In the genomic region with DNA sequence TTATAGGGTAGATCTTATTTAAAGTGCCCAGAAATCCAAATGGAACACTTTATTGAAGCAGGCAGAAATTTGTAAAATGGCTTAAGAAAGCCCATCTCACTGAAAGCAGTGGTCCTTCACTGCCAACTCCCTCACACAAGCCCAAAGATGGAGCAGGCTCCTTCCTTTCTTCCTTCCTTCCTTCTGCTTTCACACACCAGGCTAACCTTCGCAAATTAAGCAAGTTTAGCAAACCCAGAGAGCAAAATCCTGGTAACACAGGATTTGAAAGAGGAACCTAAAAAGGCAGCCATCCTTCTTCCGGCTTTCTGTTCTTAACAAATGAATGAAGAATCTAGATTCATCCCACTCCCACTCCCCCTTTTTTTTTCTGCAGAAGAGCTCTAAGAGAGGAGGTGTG, we compare ENCODE assay signal across 11 mouse cellular contexts.
DNase-seq lines count a peak whose midpoint lies in the region; ATAC-seq and TF ChIP-seq lines count a peak whose summit lies in the region.
"Had no signal": no experiment of that assay in that cellular context is flagged by ENCODE, and none has a peak within 500 bp of the region (broad histone marks: within the 10 kb centered on the region; RNA-seq: fewer than 3 reads in every experiment).

No protein-coding gene starts in this region.

- H3K4me1 ChIP-seq in lung, embryonic 15.5 days, result peaks cover 27% of the 10 kb centered on the region
- no peaks in the 10 kb centered on the region; the same call in 1 of the 2 replicates for H3K4me1 ChIP-seq in lung, postnatal 0 days (ENCODE audit: insufficient read depth, low read depth, low read length)
- H3K4me1 ChIP-seq in limb, embryonic 15.5 days, result peaks cover 15% of the 10 kb centered on the region
- 0 out of 2 replicates have a peak, but pooled peaks cover 5% of the 10 kb centered on the region for H3K4me1 ChIP-seq in stomach, embryonic 15.5 days

- no peak for TF ChIP-seq EP300 in lung, postnatal 0 days (IDR thresholded peaks at IDR 0.05)

- peaks cover 19% of the 10 kb centered on the region for H3K27me3 ChIP-seq in lung, embryonic 15.5 days
- H3K27me3 ChIP-seq in lung, postnatal 0 days (replicated peaks; ENCODE audit: insufficient read depth, low read length), result no peaks in the 10 kb centered on the region
- H3K27me3 ChIP-seq in limb, embryonic 15.5 days, result peaks cover 23% of the 10 kb centered on the region
- peaks cover 14% of the 10 kb centered on the region; the same call in 1 of the 2 replicates for H3K27me3 ChIP-seq in stomach, embryonic 15.5 days (replicated peaks)

- no peaks in the 10 kb centered on the region for H3K36me3 ChIP-seq in lung, embryonic 15.5 days
- H3K36me3 ChIP-seq in lung, postnatal 0 days (ENCODE audit: insufficient read depth, low read length), result no peaks in the 10 kb centered on the region
- no peaks in the 10 kb centered on the region for H3K36me3 ChIP-seq in limb, embryonic 15.5 days
- H3K36me3 ChIP-seq in stomach, embryonic 15.5 days, result no peaks in the 10 kb centered on the region
- H3K36me3 ChIP-seq: liver, embryonic 13.5 days had no signal

- no peak for ATAC-seq in lung, embryonic 15.5 days (ENCODE audit: borderline replicate concordance, extremely low read depth, low FRiP score, low TSS enrichment)
- no peak for ATAC-seq in lung, postnatal 0 days
- ATAC-seq in limb, embryonic 15.5 days (ENCODE audit: insufficient number of reproducible peaks, low FRiP score, low TSS enrichment, low read depth), result no peak
- ATAC-seq in stomach, embryonic 15.5 days (ENCODE audit: insufficient read depth, low FRiP score, low read depth), result no peak
- ATAC-seq: Patski had no signal

- peak; percentile 87 for DNase-seq in heart, adult 11 months
- DNase-seq in heart, adult 9 months (ENCODE audit: low spot score in 2 of 2), result no peak
- DNase-seq in lung, postnatal 0 days (ENCODE audit: low spot score), result no peak
- DNase-seq in gastrocnemius, postnatal 10 days, result no peak
- DNase-seq in left cerebral cortex, postnatal 4 days, result no peak
- DNase-seq: kidney, adult 9 months; liver, embryonic 13.5 days had no signal

- no peaks in the 10 kb centered on the region for H3K9me3 ChIP-seq in lung, embryonic 15.5 days
- no peaks in the 10 kb centered on the region for H3K9me3 ChIP-seq in lung, postnatal 0 days (ENCODE audit: low read length)
- no peaks in the 10 kb centered on the region for H3K9me3 ChIP-seq in limb, embryonic 15.5 days
- H3K9me3 ChIP-seq in stomach, embryonic 15.5 days, result no peaks in the 10 kb centered on the region
- H3K9me3 ChIP-seq: liver, embryonic 13.5 days had no signal

- intact Hi-C loops in left cerebral cortex, postnatal 4 days (cut with DNase I), result loop anchor here (10.0 kb wide), 2 partner anchors 473 to 1187 kb away; no protein-coding TSS in a partner anchor

- peak overlapping the region; percentile 24 for H3K4me2 ChIP-seq in lung, embryonic 15.5 days
- no peak overlapping the region for H3K4me2 ChIP-seq in lung, postnatal 0 days (replicated peaks; ENCODE audit: low read depth, low read length)
- peak overlapping the region; percentile 87 for H3K4me2 ChIP-seq in limb, embryonic 15.5 days
- H3K4me2 ChIP-seq in stomach, embryonic 15.5 days, result peak overlapping the region; percentile 94

- H3K9ac ChIP-seq in lung, embryonic 15.5 days, result no peak overlapping the region
- H3K9ac ChIP-seq in lung, postnatal 0 days (replicated peaks; ENCODE audit: low read depth), result no peak overlapping the region
- no peak overlapping the region for H3K9ac ChIP-seq in limb, embryonic 15.5 days
- no peak overlapping the region for H3K9ac ChIP-seq in stomach, embryonic 15.5 days
- H3K9ac ChIP-seq: liver, embryonic 13.5 days had no signal

- H3K4me3 ChIP-seq in lung, embryonic 15.5 days, result no peak overlapping the region
- no peak overlapping the region for H3K4me3 ChIP-seq in lung, postnatal 0 days (ENCODE audit: low read depth, low read length)
- peak overlapping the region; percentile 77 for H3K4me3 ChIP-seq in limb, embryonic 15.5 days
- no peak overlapping the region for H3K4me3 ChIP-seq in stomach, embryonic 15.5 days (replicated peaks)
- H3K4me3 ChIP-seq: liver, embryonic 13.5 days had no signal

- H3K27ac ChIP-seq in lung, embryonic 15.5 days, result no peak overlapping the region
- no peak overlapping the region for H3K27ac ChIP-seq in lung, postnatal 0 days (ENCODE audit: low read length)
- H3K27ac ChIP-seq in limb, embryonic 15.5 days, result no peak overlapping the region; the same call in 1 of the 2 replicates
- no peak overlapping the region for H3K27ac ChIP-seq in stomach, embryonic 15.5 days
- H3K27ac ChIP-seq: liver, embryonic 13.5 days had no signal

- 59% methylated on average over 2 of the region's 2 CpGs for WGBS in lung, embryonic 15.5 days
- 56% methylated on average over 2 of the region's 2 CpGs for WGBS in lung, postnatal 0 days
- WGBS in limb, embryonic 15.5 days, result 72% methylated on average over 2 of the region's 2 CpGs
- 59% methylated on average over 2 of the region's 2 CpGs for WGBS in stomach, embryonic 15.5 days

- TF ChIP-seq CTCF in lung, postnatal 0 days (IDR thresholded peaks at IDR 0.05), result no peak
